Mouse (Mus musculus) lung, embryonic 14.5 days (tissue): ENCODE data around the gene Gpr158. TPM values are rescaled to one million over a fixed set of nuclear protein-coding genes. Genes with fewer than 3 reads are reported as not detected.

Experiments
- ATAC-seq: fragments of 200-750 bp; cut with Nextera tagmentation; 2 replicates; pipeline ENCODE4 v1.8.0; 2017; ENCODE audit warnings: mild to moderate bottlenecking, moderate TSS enrichment, moderate library complexity; ENCODE audit not compliant: insufficient read depth
- DNase-seq: peaks from one replicate; pipeline ENCODE4 v3.0.0-alpha.2; 2015
- H3K27ac ChIP-seq: fragments of 300-500 bp; sonication (generic); 2 replicates; pipeline ENCODE4 v1.5.1; 2014; ENCODE audit warnings: low read depth, mild to moderate bottlenecking, moderate library complexity
- H3K27me3 ChIP-seq: fragments of 300-500 bp; sonication (generic); 2 replicates; pipeline ENCODE4 v1.6.1; 2014; ENCODE audit warnings: low read length, control low read depth; ENCODE audit not compliant: insufficient read depth
- H3K36me3 ChIP-seq: fragments of 300-500 bp; sonication (generic); 2 replicates; pipeline ENCODE4 v1.6.1; 2014; ENCODE audit warnings: control low read depth; ENCODE audit not compliant: insufficient read depth
- H3K4me1 ChIP-seq: fragments of 300-500 bp; sonication (generic); 2 replicates; pipeline ENCODE4 v1.6.1; 2014; ENCODE audit warnings: antibody characterized with exemption, control low read depth; ENCODE audit not compliant: insufficient read depth
- H3K4me2 ChIP-seq: fragments of 300-500 bp; sonication (generic); 2 replicates; pipeline ENCODE4 v1.6.1; 2014; ENCODE audit warnings: mild to moderate bottlenecking
- H3K4me3 ChIP-seq: fragments of 300-500 bp; sonication (generic); 2 replicates; pipeline ENCODE4 v1.5.1; 2014; ENCODE audit warnings: low read depth, low read length
- H3K9ac ChIP-seq: fragments of 300-500 bp; sonication (generic); 2 replicates; pipeline ENCODE4 v1.6.1; 2014
- H3K9me3 ChIP-seq: fragments of 300-500 bp; sonication (generic); 2 replicates; pipeline ENCODE4 v1.6.1; 2016; ENCODE audit warnings: low read depth, low read length, control low read depth
- CTCF ChIP-seq: IDR thresholded peaks from 2 replicates; pipeline ENCODE4 v1.5.1; 2016; ENCODE audit warnings: antibody characterized with exemption, low read depth
- WGBS: fragments of 180-500 bp; shearing (Covaris S2); extraction: QIAGEN DNeasy Blood & Tissue Kit; methylation state at CpG from one replicate; pipeline ENCODE4 v1.1.7; 2014; 5-methylcytosine and 5-hydroxymethylcytosine counted together
- polyA plus RNA-seq: library from polyadenylated mRNA; unstranded; fragments of >200 nt; fragmentation: Nextera tagmentation; extraction: Ambion mirVana; gene quantifications from 2 replicates; pipeline ENCODE4 v1.2.1, GENCODE M21; 2014

Gpr158 gene
- polyA plus RNA-seq, 1 experiment from 2014 or later: not detected

- no peak overlapping the region for H3K4me2 ChIP-seq
- DNase-seq (no peak), ATAC-seq (no peak)
- no peaks in the 10 kb centered on the region for H3K36me3 ChIP-seq
- H3K9ac ChIP-seq: no peak overlapping the region
- no peaks in the 10 kb centered on the region for H3K9me3 ChIP-seq
- H3K4me3 ChIP-seq: no peak overlapping the region
- no peaks in the 10 kb centered on the region for H3K27me3 ChIP-seq
- H3K27ac ChIP-seq: no peak overlapping the region
- WGBS: 80% methylated on average over 4 of the region's 4 CpGs
- H3K4me1 ChIP-seq: no peaks in the 10 kb centered on the region
- TF ChIP-seq CTCF: no peak
Measured at GRCm38 (mm10) chr2:21728075-21728474, 360.7 kb downstream of the Gpr158 start.

GRCm38 (mm10) chr2:21783721-21784120, 416.4 kb downstream of the Gpr158 start:
- H3K4me3 ChIP-seq: no peak overlapping the region
- H3K36me3 ChIP-seq: no peaks in the 10 kb centered on the region
- DNase-seq (no peak), ATAC-seq (no peak)
- TF ChIP-seq CTCF: no peak
- H3K4me1 ChIP-seq: no peaks in the 10 kb centered on the region
- WGBS: 78% methylated on average over 2 of the region's 2 CpGs
- H3K27ac ChIP-seq: no peak overlapping the region
- no peaks in the 10 kb centered on the region for H3K9me3 ChIP-seq
- no peak overlapping the region for H3K9ac ChIP-seq
- no peaks in the 10 kb centered on the region for H3K27me3 ChIP-seq
- H3K4me2 ChIP-seq: no peak overlapping the region

- Histone ChIP-seq H3K9ac (no peak overlapping the region), H3K4me2 (no peak overlapping the region), H3K4me1 (no peaks in the 10 kb centered on the region), H3K4me3 (no peak overlapping the region), H3K27ac (no peak overlapping the region), H3K27me3 (no peaks in the 10 kb centered on the region), H3K9me3 (no peaks in the 10 kb centered on the region), H3K36me3 (no peaks in the 10 kb centered on the region)
- 70% methylated on average over 2 of the region's 2 CpGs for WGBS
- DNase-seq (no peak), ATAC-seq (no peak)
- no peak for TF ChIP-seq CTCF
Measured at GRCm38 (mm10) chr2:21793156-21793555, 425.8 kb downstream of the Gpr158 start.

- Histone ChIP-seq H3K4me3 (no peak overlapping the region), H3K4me2 (no peak overlapping the region), H3K9ac (no peak overlapping the region), H3K27ac (no peak overlapping the region), H3K9me3 (no peaks in the 10 kb centered on the region), H3K4me1 (no peaks in the 10 kb centered on the region), H3K27me3 (no peaks in the 10 kb centered on the region), H3K36me3 (no peaks in the 10 kb centered on the region)
- ATAC-seq (no peak), DNase-seq (no peak)
- no peak for TF ChIP-seq CTCF
- WGBS: 60% methylated on average over 3 of the region's 3 CpGs
Measured at GRCm38 (mm10) chr2:21799616-21800015, 432.3 kb downstream of the Gpr158 start.

- ATAC-seq (no peak), DNase-seq (no peak)
- Histone ChIP-seq H3K4me3 (no peak overlapping the region), H3K27ac (no peak overlapping the region), H3K4me2 (no peak overlapping the region), H3K9ac (no peak overlapping the region), H3K4me1 (no peaks in the 10 kb centered on the region), H3K9me3 (no peaks in the 10 kb centered on the region), H3K27me3 (no peaks in the 10 kb centered on the region), H3K36me3 (no peaks in the 10 kb centered on the region)
- TF ChIP-seq CTCF: no peak
Measured at GRCm38 (mm10) chr2:21800045-21800444, 432.7 kb downstream of the Gpr158 start.

GRCm38 (mm10) chr2:21808510-21808909, 441.2 kb downstream of the Gpr158 start:
- 84% methylated on average over 2 of the region's 2 CpGs for WGBS
- no peaks in the 10 kb centered on the region for H3K27me3 ChIP-seq
- no peak for DNase-seq

GRCm38 (mm10) chr2:21810431-21810830, 443.1 kb downstream of the Gpr158 start:
- H3K4me3 ChIP-seq: no peak overlapping the region
- 86% methylated on average over 4 of the region's 4 CpGs for WGBS
- DNase-seq (no peak), ATAC-seq (no peak)
- H3K27ac ChIP-seq: no peak overlapping the region
- H3K9me3 ChIP-seq: no peaks in the 10 kb centered on the region
- H3K36me3 ChIP-seq: no peaks in the 10 kb centered on the region
- H3K9ac ChIP-seq: no peak overlapping the region
- no peak overlapping the region for H3K4me2 ChIP-seq
- H3K27me3 ChIP-seq: no peaks in the 10 kb centered on the region
- no peaks in the 10 kb centered on the region for H3K4me1 ChIP-seq
- no peak for TF ChIP-seq CTCF

More at GRCm38 (mm10) chr2:21808510-21808909, 441.2 kb downstream of the Gpr158 start:
- H3K4me2 ChIP-seq: no peak overlapping the region
- H3K36me3 ChIP-seq: no peaks in the 10 kb centered on the region
- no peak overlapping the region for H3K27ac ChIP-seq
- no peak overlapping the region for H3K4me3 ChIP-seq
- TF ChIP-seq CTCF: no peak
- ATAC-seq: no peak
- no peaks in the 10 kb centered on the region for H3K9me3 ChIP-seq
- H3K9ac ChIP-seq: no peak overlapping the region
- no peaks in the 10 kb centered on the region for H3K4me1 ChIP-seq

GRCm38 (mm10) chr2:21864061-21864460, 496.7 kb downstream of the Gpr158 start:
- Histone ChIP-seq H3K9ac (no peak overlapping the region), H3K4me1 (no peaks in the 10 kb centered on the region), H3K36me3 (no peaks in the 10 kb centered on the region), H3K4me2 (no peak overlapping the region), H3K4me3 (no peak overlapping the region), H3K27me3 (no peaks in the 10 kb centered on the region), H3K9me3 (no peaks in the 10 kb centered on the region), H3K27ac (no peak overlapping the region)
- no peak for DNase-seq
- ATAC-seq: no peak
- no peak for TF ChIP-seq CTCF

Other genes with a start within 250 kb of the Gpr158 start
- gene Enkur, start 162.2 kb upstream of the Gpr158 start, polyA plus RNA-seq: 0.45 and 1.0 TPM in 2 replicates
- gene Thnsl1, start 161.8 kb upstream of the Gpr158 start, polyA plus RNA-seq: 7.3 and 8.5 TPM in 2 replicates